Mouse (Mus musculus): ENCODE measurements around the gene Jam2. TPM values are rescaled to one million over a fixed set of nuclear protein-coding genes. Genes with fewer than 3 reads are reported as not detected.

The Jam2 gene
- polyA plus RNA-seq, 1 experiment from 2014 or later = 6.3 TPM

DNA sequence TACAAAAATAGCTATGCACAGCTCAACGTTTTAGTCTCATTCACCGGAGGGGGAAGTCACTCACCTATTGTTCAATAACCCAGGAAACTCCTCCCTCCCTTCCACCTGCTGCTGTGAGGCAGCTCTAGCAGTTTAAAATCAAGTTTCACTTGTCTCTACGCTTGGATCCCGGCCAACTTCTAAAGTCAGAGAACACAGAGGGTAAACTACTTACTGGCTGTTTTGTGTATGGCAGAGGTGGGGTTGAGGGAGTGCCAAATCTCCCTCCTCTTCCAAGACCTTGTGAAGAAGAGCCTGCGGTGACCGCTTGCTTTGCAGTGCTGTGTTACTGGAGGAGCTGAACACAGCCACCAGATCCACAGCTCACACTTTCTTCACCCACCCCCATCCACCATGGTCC is 51.1 kb downstream of the Jam2 start:
- Histone ChIP-seq H3K4me2 (replicated peaks; ENCODE audit: low read depth) (no peak overlapping the region), H3K36me3 (ENCODE audit: control insufficient read depth, insufficient read depth, low read length) (peaks cover 15% of the 10 kb centered on the region), H3K4me3 (ENCODE audit: low read depth, low read length) (no peak overlapping the region), H3K27ac (replicated peaks) (no peak overlapping the region; the same call in 1 of the 2 replicates), H3K9me3 (ENCODE audit: control insufficient read depth, low read length) (no peaks in the 10 kb centered on the region), H3K9ac (ENCODE audit: low read length) (no peak overlapping the region), H3K4me1 (replicated peaks; ENCODE audit: control insufficient read depth, insufficient read depth) (0 out of 2 replicates have a peak, but pooled peaks cover 2% of the 10 kb centered on the region), H3K27me3 (ENCODE audit: control insufficient read depth, insufficient read depth, low read length) (no peaks in the 10 kb centered on the region)
- 47% methylated on average over 6 of the region's 6 CpGs for WGBS
- TF ChIP-seq CTCF (IDR thresholded peaks at IDR 0.05; ENCODE audit: low read depth) = no peak
- no peak for TF ChIP-seq EP300 (optimal IDR thresholded peaks at IDR 0.05)
- ATAC-seq (ENCODE audit: low FRiP score, low TSS enrichment) = peak; percentile 95
- DNase-seq (ENCODE audit: low spot score) = peak; percentile 65

DNA sequence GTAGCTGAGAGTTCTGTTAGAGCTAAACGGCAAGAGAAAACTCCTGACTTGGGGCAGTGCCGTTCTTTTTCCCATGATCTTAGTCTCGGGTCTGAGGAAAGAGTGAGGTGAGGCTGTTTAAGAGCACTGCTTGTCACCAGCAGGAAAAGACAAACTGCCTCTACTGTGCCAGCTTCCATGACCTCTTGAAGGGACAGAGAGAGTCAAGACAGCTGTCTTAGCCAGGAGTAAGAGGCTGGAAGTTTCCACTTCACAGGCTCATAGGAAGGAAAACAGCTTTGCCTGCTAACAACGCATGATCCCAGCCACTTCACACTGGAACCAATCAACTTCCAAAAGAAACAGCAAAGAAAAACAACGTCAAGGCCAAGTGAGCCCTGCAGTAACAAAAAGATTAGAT is 57.8 kb downstream of the Jam2 start:
- 73% methylated on average over 5 of the region's 5 CpGs for WGBS
- no peak for TF ChIP-seq CTCF (IDR thresholded peaks at IDR 0.05; ENCODE audit: low read depth)
- TF ChIP-seq EP300 (optimal IDR thresholded peaks at IDR 0.05) = no peak
- no peak overlapping the region for H3K9ac ChIP-seq (ENCODE audit: low read length)
- no peak overlapping the region for H3K4me2 ChIP-seq (replicated peaks; ENCODE audit: low read depth)
- H3K4me1 ChIP-seq (replicated peaks; ENCODE audit: control insufficient read depth, insufficient read depth) = no peaks in the 10 kb centered on the region
- DNase-seq (ENCODE audit: low spot score) (no peak), ATAC-seq (ENCODE audit: low FRiP score, low TSS enrichment) (no peak)
- H3K4me3 ChIP-seq (ENCODE audit: low read depth, low read length) = no peak overlapping the region
- H3K27me3 ChIP-seq (ENCODE audit: control insufficient read depth, insufficient read depth, low read length) = no peaks in the 10 kb centered on the region
- peaks cover 14% of the 10 kb centered on the region for H3K36me3 ChIP-seq (ENCODE audit: control insufficient read depth, insufficient read depth, low read length)
- 0 out of 2 replicates have a peak overlapping the region, but pooled peaks have one; percentile 13 for H3K27ac ChIP-seq (replicated peaks)
- H3K9me3 ChIP-seq (ENCODE audit: control insufficient read depth, low read length) = no peaks in the 10 kb centered on the region

DNA sequence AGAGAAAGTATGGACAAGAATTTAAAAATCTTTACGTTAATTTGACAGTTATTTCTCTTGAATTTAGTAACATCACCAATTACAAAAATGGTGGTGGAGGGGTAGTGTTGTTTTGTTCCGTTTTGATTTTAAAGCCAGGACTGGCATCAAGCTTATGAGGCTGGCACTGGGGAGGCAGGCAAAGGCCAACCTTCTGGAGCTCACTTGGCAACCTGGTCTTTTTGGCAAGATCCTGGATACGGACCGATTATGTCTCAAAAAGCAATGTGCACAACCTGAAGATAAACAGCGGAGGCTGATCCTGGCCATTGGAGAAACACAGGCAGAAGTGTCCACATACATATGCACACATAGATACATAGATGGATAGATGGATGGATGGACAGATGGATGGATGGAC is 58.8 kb downstream of the Jam2 start:
- peaks cover 14% of the 10 kb centered on the region for H3K36me3 ChIP-seq (ENCODE audit: control insufficient read depth, insufficient read depth, low read length)
- no peak overlapping the region for H3K4me2 ChIP-seq (replicated peaks; ENCODE audit: low read depth)
- 90% methylated on average over 5 of the region's 5 CpGs for WGBS
- H3K27me3 ChIP-seq (ENCODE audit: control insufficient read depth, insufficient read depth, low read length) = no peaks in the 10 kb centered on the region
- H3K4me3 ChIP-seq (ENCODE audit: low read depth, low read length) = no peak overlapping the region
- TF ChIP-seq EP300 (optimal IDR thresholded peaks at IDR 0.05) (no peak), CTCF (IDR thresholded peaks at IDR 0.05; ENCODE audit: low read depth) (no peak)
- no peaks in the 10 kb centered on the region for H3K4me1 ChIP-seq (replicated peaks; ENCODE audit: control insufficient read depth, insufficient read depth)
- H3K9me3 ChIP-seq (ENCODE audit: control insufficient read depth, low read length) = no peaks in the 10 kb centered on the region
- no peak overlapping the region for H3K9ac ChIP-seq (ENCODE audit: low read length)
- DNase-seq (ENCODE audit: low spot score) = no peak
- no peak for ATAC-seq (ENCODE audit: low FRiP score, low TSS enrichment)
- no peak overlapping the region for H3K27ac ChIP-seq (replicated peaks)

DNA sequence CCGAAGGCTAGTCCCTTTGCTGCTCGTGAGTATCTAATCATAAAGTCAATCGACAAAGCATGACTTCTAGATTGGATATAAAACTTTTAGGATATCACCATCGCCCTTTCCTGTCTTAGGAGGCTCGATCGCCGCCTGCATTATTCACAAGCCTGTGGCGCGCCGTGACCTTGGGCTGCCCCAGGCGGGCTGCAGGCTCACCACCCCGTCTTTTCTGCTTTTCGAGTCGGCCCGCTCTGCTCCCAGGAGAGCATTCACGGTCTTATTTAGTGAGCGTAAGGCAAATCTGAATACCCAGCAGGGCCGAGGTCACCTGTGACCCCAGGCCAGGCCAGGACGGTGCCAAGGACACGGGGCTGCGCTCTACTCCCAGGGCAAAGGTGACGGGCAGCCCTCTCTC is 60.4 kb downstream of the Jam2 start:
- TF ChIP-seq CTCF (IDR thresholded peaks at IDR 0.05; ENCODE audit: low read depth) = no peak
- TF ChIP-seq EP300 (optimal IDR thresholded peaks at IDR 0.05) = no peak
- WGBS = 0% methylated on average over 22 of the region's 22 CpGs
- peak overlapping the region; percentile 100 for H3K27ac ChIP-seq (replicated peaks)
- H3K4me1 ChIP-seq (replicated peaks; ENCODE audit: control insufficient read depth, insufficient read depth) = no peaks in the 10 kb centered on the region
- H3K27me3 ChIP-seq (ENCODE audit: control insufficient read depth, insufficient read depth, low read length) = no peaks in the 10 kb centered on the region
- ATAC-seq (ENCODE audit: low FRiP score, low TSS enrichment) (no peak), DNase-seq (ENCODE audit: low spot score) (no peak)
- peak overlapping the region; percentile 84 for H3K4me2 ChIP-seq (replicated peaks; ENCODE audit: low read depth)
- H3K9ac ChIP-seq (ENCODE audit: low read length) = peak overlapping the region; percentile 100
- H3K36me3 ChIP-seq (ENCODE audit: control insufficient read depth, insufficient read depth, low read length) = peaks cover 7% of the 10 kb centered on the region
- H3K4me3 ChIP-seq (ENCODE audit: low read depth, low read length) = peak overlapping the region; percentile 88
- no peaks in the 10 kb centered on the region for H3K9me3 ChIP-seq (ENCODE audit: control insufficient read depth, low read length)

DNA sequence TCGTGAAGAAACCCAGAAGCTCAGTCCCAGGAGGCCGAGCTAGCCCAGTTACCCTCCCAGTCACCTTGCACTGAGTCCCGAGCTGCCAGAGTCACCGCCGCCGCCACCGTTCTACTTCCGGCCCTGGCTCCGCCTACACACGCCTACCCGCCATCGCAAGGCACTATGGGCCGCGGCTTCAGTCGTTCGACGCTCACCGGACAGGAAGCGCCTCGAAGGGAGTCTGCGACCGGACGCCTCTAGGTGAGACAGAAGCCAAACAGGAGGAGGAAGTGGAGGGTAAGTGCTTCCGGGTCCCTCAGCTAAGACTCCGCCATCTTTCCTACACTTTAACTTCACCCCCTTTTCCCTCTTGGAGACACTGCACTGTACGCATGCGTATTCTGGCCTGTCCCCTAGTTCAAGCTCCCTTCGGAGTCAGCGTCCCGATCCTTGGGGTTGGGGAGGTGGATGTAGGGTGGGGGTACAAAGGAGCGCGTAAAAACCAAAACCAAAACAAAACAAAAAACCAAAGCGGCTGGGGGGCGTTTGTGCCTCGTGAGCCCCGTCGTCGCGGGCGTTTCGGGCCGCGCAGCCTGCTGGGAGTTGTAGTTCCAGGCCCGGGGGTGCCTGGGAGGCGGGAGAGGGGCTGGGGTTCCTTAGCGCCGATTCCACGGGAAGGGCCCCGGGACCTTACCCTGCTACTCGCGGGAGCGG is 61.0 kb downstream of the Jam2 start, which contains the start of gene Gabpa:
TSS of gene Gabpa (plus strand) at position 181 of the 696 bp plus-strand sequence.
- Histone ChIP-seq H3K27ac (replicated peaks) (peak within 1 kb of the TSS; percentile 100), H3K9ac (ENCODE audit: low read length) (peak within 1 kb of the TSS; percentile 100), H3K27me3 (ENCODE audit: control insufficient read depth, insufficient read depth, low read length) (no peaks in the 10 kb centered on the region), H3K9me3 (ENCODE audit: control insufficient read depth, low read length) (no peaks in the 10 kb centered on the region), H3K4me3 (ENCODE audit: low read depth, low read length) (peak within 1 kb of the TSS; percentile 88), H3K4me2 (replicated peaks; ENCODE audit: low read depth) (peak within 1 kb of the TSS; percentile 84), H3K4me1 (replicated peaks; ENCODE audit: control insufficient read depth, insufficient read depth) (no peaks in the 10 kb centered on the region), H3K36me3 (ENCODE audit: control insufficient read depth, insufficient read depth, low read length) (peaks cover 5% of the 10 kb centered on the region)
- peak; percentile 99 for ATAC-seq (ENCODE audit: low FRiP score, low TSS enrichment)
- DNase-seq (ENCODE audit: low spot score) = peak; percentile 95
- TF ChIP-seq EP300 (optimal IDR thresholded peaks at IDR 0.05) (no peak), CTCF (IDR thresholded peaks at IDR 0.05; ENCODE audit: low read depth) (peak; percentile 3; the same call in 1 of the 2 replicates)
- WGBS = under 1% methylated on average over 52 of the region's 52 CpGs

DNA sequence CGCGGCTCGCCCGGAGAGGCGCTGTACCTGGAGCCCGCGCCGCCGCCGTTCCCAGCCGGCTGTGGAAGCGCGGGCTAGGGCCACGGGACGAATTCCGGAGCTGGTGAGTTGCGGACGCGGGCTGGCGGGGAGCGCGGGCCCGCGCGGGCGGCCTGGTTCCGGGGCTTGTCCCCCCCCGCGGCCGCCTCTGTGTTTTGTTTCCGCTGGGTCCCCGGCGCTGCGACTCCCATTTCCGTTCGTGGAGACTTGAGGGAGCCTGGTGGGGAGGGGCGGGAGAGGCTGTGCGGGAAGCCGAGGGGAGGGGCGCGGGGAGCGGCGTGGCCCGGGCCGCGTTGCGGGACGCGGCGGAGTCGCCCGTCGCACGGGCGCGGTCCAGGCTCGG is 61.5 kb downstream of the Jam2 start, which contains the start of gene Atp5j:
TSS of gene Atp5j (minus strand) at position 185 of the 382 bp plus-strand sequence.
- no peaks in the 10 kb centered on the region for H3K4me1 ChIP-seq (replicated peaks; ENCODE audit: control insufficient read depth, insufficient read depth)
- no peaks in the 10 kb centered on the region for H3K9me3 ChIP-seq (ENCODE audit: control insufficient read depth, low read length)
- TF ChIP-seq EP300 (optimal IDR thresholded peaks at IDR 0.05) (no peak), CTCF (IDR thresholded peaks at IDR 0.05; ENCODE audit: low read depth) (no peak)
- H3K27me3 ChIP-seq (ENCODE audit: control insufficient read depth, insufficient read depth, low read length) = no peaks in the 10 kb centered on the region
- peak; percentile 80 for DNase-seq (ENCODE audit: low spot score)
- H3K36me3 ChIP-seq (ENCODE audit: control insufficient read depth, insufficient read depth, low read length) = peaks cover 5% of the 10 kb centered on the region
- ATAC-seq (ENCODE audit: low FRiP score, low TSS enrichment) = peak; percentile 34
- peak within 1 kb of the TSS; percentile 100 for H3K27ac ChIP-seq (replicated peaks)
- H3K9ac ChIP-seq (ENCODE audit: low read length) = peak within 1 kb of the TSS; percentile 100
- WGBS = under 1% methylated on average over 48 of the region's 57 CpGs
- H3K4me3 ChIP-seq (ENCODE audit: low read depth, low read length) = peak within 1 kb of the TSS; percentile 88
- H3K4me2 ChIP-seq (replicated peaks; ENCODE audit: low read depth) = peak within 1 kb of the TSS; percentile 84
